Comparison of ENCODE assay signal across 8 mouse cellular contexts in genomic region chr10:45578298-45578821, GRCm38 (mm10). TPM values are rescaled to one million over a fixed set of nuclear protein-coding genes. Genes with fewer than 3 reads are reported as not detected.
DNase-seq lines count a peak whose midpoint lies in the region; ATAC-seq and TF ChIP-seq lines count a peak whose summit lies in the region.

No protein-coding gene starts in this region.

- peak; percentile 73 for DNase-seq in MN1 (ENCODE audit: low spot score)
- DNase-seq in embryonic facial prominence, embryonic 14.5 days (ENCODE audit: low spot score) = peak; percentile 67
- DNase-seq in layer of hippocampus, adult 18-20 months (ENCODE audit: low spot score in 2 of 2) = peak; percentile 32 to 61
- peak; percentile 62 for DNase-seq in lung, embryonic 14.5 days
- peak; percentile 55 to 67 for DNase-seq in right cerebral cortex, postnatal 10 days (ENCODE audit: low spot score in 2 of 2)
- DNase-seq in adrenal gland, postnatal 10 days = no peak

- H3K4me2 ChIP-seq in embryonic facial prominence, embryonic 14.5 days (ENCODE audit: low read depth, low read length) = peak overlapping the region; percentile 66
- peak overlapping the region; percentile 75 for H3K4me2 ChIP-seq in heart, embryonic 16.5 days (ENCODE audit: low read depth, low read length)
- H3K4me2 ChIP-seq in lung, embryonic 14.5 days = peak overlapping the region; percentile 66

- H3K36me3 ChIP-seq in embryonic facial prominence, embryonic 14.5 days (ENCODE audit: control insufficient read depth, insufficient read depth, low read length) = no peaks in the 10 kb centered on the region
- H3K36me3 ChIP-seq in heart, embryonic 16.5 days (ENCODE audit: control insufficient read depth, insufficient read depth) = no peaks in the 10 kb centered on the region
- no peaks in the 10 kb centered on the region for H3K36me3 ChIP-seq in lung, embryonic 14.5 days (ENCODE audit: insufficient read depth)

- ATAC-seq in CD4-positive, CD25-positive, alpha-beta regulatory T cell, adult 4 months = peak; percentile 33
- ATAC-seq in embryonic facial prominence, embryonic 14.5 days (ENCODE audit: low read depth) = peak; percentile 81
- peak; percentile 75 for ATAC-seq in heart, embryonic 16.5 days (replicated peaks; ENCODE audit: extremely low read depth, insufficient read depth, low FRiP score)
- ATAC-seq in lung, embryonic 14.5 days (ENCODE audit: insufficient read depth) = peak; percentile 89

- no peaks in the 10 kb centered on the region for H3K9me3 ChIP-seq in embryonic facial prominence, embryonic 14.5 days (ENCODE audit: control insufficient read depth, low read length)
- no peaks in the 10 kb centered on the region for H3K9me3 ChIP-seq in heart, embryonic 16.5 days (replicated peaks; ENCODE audit: control insufficient read depth, low read length)
- no peaks in the 10 kb centered on the region for H3K9me3 ChIP-seq in lung, embryonic 14.5 days (ENCODE audit: low read depth, low read length)

- H3K27ac ChIP-seq in embryonic facial prominence, embryonic 14.5 days (replicated peaks; ENCODE audit: low read depth, low read length) = peak overlapping the region; percentile 93
- H3K27ac ChIP-seq in heart, embryonic 16.5 days (ENCODE audit: low read length) = peak overlapping the region; percentile 83
- H3K27ac ChIP-seq in lung, embryonic 14.5 days (ENCODE audit: low read depth) = peak overlapping the region; percentile 91

- no peaks in the 10 kb centered on the region for H3K27me3 ChIP-seq in embryonic facial prominence, embryonic 14.5 days (replicated peaks; ENCODE audit: control insufficient read depth, insufficient read depth, low read length)
- H3K27me3 ChIP-seq in heart, embryonic 16.5 days (ENCODE audit: control insufficient read depth, insufficient read depth, low read length) = no peaks in the 10 kb centered on the region
- H3K27me3 ChIP-seq in lung, embryonic 14.5 days (ENCODE audit: insufficient read depth, low read length) = no peaks in the 10 kb centered on the region

- H3K4me3 ChIP-seq in embryonic facial prominence, embryonic 14.5 days (ENCODE audit: low read depth, low read length) = peak overlapping the region; percentile 81
- peak overlapping the region; percentile 71 for H3K4me3 ChIP-seq in heart, embryonic 16.5 days (ENCODE audit: low read length)
- H3K4me3 ChIP-seq in lung, embryonic 14.5 days (ENCODE audit: low read depth, low read length) = peak overlapping the region; percentile 80

- H3K4me1 ChIP-seq in embryonic facial prominence, embryonic 14.5 days (ENCODE audit: control insufficient read depth, insufficient read depth, low read length) = no peaks in the 10 kb centered on the region
- H3K4me1 ChIP-seq in heart, embryonic 16.5 days (ENCODE audit: control insufficient read depth, insufficient read depth, low read length) = no peaks in the 10 kb centered on the region
- no peaks in the 10 kb centered on the region for H3K4me1 ChIP-seq in lung, embryonic 14.5 days (ENCODE audit: insufficient read depth)

- TF ChIP-seq CTCF in lung, embryonic 14.5 days (IDR thresholded peaks at IDR 0.05; ENCODE audit: low read depth) = no peak

- H3K9ac ChIP-seq in embryonic facial prominence, embryonic 14.5 days (ENCODE audit: low read depth, low read length) = peak overlapping the region; percentile 88
- H3K9ac ChIP-seq in heart, embryonic 16.5 days (ENCODE audit: low read length) = peak overlapping the region; percentile 77
- peak overlapping the region; percentile 77 for H3K9ac ChIP-seq in lung, embryonic 14.5 days

- WGBS in embryonic facial prominence, embryonic 14.5 days = 0% methylated on average over 19 of the region's 23 CpGs
- under 1% methylated on average over 23 of the region's 23 CpGs for WGBS in heart, embryonic 16.5 days
- WGBS in lung, embryonic 14.5 days = under 1% methylated on average over 23 of the region's 23 CpGs

RNA-seq across cellular contexts. Expression of gene Hace1, which starts 0.7 kb away (rescaled TPM):
- polyA plus RNA-seq in CD4-positive, CD25-positive, alpha-beta regulatory T cell, adult 4 months (2017; shearing (Covaris generic)) = 1 to 10 TPM; 5.4 to 6.2 TPM
- polyA plus RNA-seq in embryonic facial prominence, embryonic 14.5 days (2014; fragmentation: Nextera tagmentation; extraction: Ambion mirVana) = 17.0 and 18.3 TPM in 2 replicates
- polyA plus RNA-seq in heart, embryonic 16.5 days (2015; fragmentation: Nextera tagmentation; extraction: Ambion mirVana) = 11.4 and 12.2 TPM in 2 replicates
- total RNA-seq in layer of hippocampus, adult 18-20 months (2021) = 10 to 100 TPM; 39.0 to 47.5 TPM
- 19.3 and 23.6 TPM in 2 replicates for polyA plus RNA-seq in lung, embryonic 14.5 days (2014; fragmentation: Nextera tagmentation; extraction: Ambion mirVana)
- 10 to 100 TPM in 1 of 2 experiments, 1 to 10 TPM in 1; 8.5 to 10.9 TPM for total RNA-seq in adrenal gland, postnatal 10 days (2021)

Comparison
In these comparisons a context has a peak if more than half of its experiments do, and no peak if none do; other contexts are left out.
1. ATAC-seq: peak in every context shown above with its lines; median percentile 89 in lung, embryonic 14.5 days; 81 in embryonic facial prominence, embryonic 14.5 days; 75 in heart, embryonic 16.5 days; 33 in CD4-positive, CD25-positive, alpha-beta regulatory T cell, adult 4 months.